Mouse (Mus musculus): ENCODE results near the gene Hspb11. TPM values are rescaled to one million over a fixed set of nuclear protein-coding genes. Genes with fewer than 3 reads are reported as not detected.

The Hspb11 gene
- polyA plus RNA-seq, 1 experiment from 2014 or later: 44.9 TPM

GRCm38 (mm10) chr4:107232219-107232618 lies 21.2 kb upstream of the Hspb11 start:
- H3K4me2 ChIP-seq (replicated peaks): no peak overlapping the region
- no peaks in the 10 kb centered on the region for H3K9me3 ChIP-seq
- WGBS: 34% methylated on average over 3 of the region's 3 CpGs
- H3K9ac ChIP-seq: no peak overlapping the region
- ATAC-seq (ENCODE audit: low FRiP score, low read depth): no peak
- no peaks in the 10 kb centered on the region for H3K27me3 ChIP-seq
- H3K36me3 ChIP-seq: peaks cover 63% of the 10 kb centered on the region
- no peak overlapping the region for H3K27ac ChIP-seq
- no peaks in the 10 kb centered on the region for H3K4me1 ChIP-seq
- H3K4me3 ChIP-seq: no peak overlapping the region

DNA sequence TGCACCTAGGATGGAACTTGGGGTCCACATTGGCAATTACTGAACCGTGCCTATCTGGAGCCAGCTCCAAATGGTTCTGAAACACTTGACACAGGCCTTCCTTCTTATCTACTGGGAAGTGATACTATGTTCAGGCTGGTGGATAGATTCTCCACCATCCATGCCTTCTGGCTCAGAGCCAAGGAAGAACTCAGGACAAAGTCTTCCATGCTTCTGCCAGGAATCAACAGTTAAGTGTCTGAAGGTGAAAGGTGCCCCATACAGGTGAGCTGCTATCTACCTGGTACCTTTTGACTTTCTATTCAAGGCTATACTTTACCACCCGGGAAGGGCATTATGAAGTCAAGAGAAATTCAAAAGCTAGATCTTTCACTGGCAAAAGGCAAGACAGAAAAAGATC lies 15.1 kb upstream of the Hspb11 start:
- H3K27me3 ChIP-seq: no peaks in the 10 kb centered on the region
- H3K9me3 ChIP-seq: no peaks in the 10 kb centered on the region
- no peak overlapping the region for H3K27ac ChIP-seq
- no peak for ATAC-seq (ENCODE audit: low FRiP score, low read depth)
- no peak overlapping the region for H3K4me2 ChIP-seq (replicated peaks)
- H3K4me1 ChIP-seq: no peaks in the 10 kb centered on the region
- H3K36me3 ChIP-seq: peaks cover 97% of the 10 kb centered on the region
- no peak overlapping the region for H3K4me3 ChIP-seq
- no peak overlapping the region for H3K9ac ChIP-seq
- whole genome bisulfite sequencing: 93% methylated on average over 2 of the region's 2 CpGs

DNA sequence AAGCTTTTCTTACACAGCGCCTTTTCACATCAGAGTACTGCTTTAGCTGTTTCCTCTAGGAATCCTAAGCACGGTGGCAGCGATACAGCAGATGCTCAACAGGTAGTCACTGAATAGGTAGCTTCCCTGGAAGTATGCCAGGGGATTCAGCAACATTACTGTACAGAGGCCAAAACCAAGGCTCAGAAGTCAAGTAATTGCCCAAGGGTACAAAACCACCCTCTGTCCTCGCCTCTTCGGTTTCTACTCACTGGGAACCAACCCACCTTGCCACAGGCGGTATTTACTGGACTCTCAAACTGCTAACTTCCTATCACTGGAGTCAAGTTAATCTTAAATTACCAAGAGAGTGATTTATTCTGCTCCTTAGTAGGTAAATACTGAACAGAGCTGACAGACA lies 13.2 kb upstream of the Hspb11 start:
- peaks cover under 1% of the 10 kb centered on the region; the same call in 1 of the 2 replicates for H3K4me1 ChIP-seq
- H3K9me3 ChIP-seq: no peaks in the 10 kb centered on the region
- no peak overlapping the region for H3K27ac ChIP-seq
- no peak for ATAC-seq (ENCODE audit: low FRiP score, low read depth)
- H3K27me3 ChIP-seq: no peaks in the 10 kb centered on the region
- peaks cover 91% of the 10 kb centered on the region for H3K36me3 ChIP-seq
- H3K4me2 ChIP-seq (replicated peaks): no peak overlapping the region
- H3K4me3 ChIP-seq: no peak overlapping the region
- no peak overlapping the region for H3K9ac ChIP-seq
- 93% methylated on average over 6 of the region's 6 CpGs for WGBS

DNA sequence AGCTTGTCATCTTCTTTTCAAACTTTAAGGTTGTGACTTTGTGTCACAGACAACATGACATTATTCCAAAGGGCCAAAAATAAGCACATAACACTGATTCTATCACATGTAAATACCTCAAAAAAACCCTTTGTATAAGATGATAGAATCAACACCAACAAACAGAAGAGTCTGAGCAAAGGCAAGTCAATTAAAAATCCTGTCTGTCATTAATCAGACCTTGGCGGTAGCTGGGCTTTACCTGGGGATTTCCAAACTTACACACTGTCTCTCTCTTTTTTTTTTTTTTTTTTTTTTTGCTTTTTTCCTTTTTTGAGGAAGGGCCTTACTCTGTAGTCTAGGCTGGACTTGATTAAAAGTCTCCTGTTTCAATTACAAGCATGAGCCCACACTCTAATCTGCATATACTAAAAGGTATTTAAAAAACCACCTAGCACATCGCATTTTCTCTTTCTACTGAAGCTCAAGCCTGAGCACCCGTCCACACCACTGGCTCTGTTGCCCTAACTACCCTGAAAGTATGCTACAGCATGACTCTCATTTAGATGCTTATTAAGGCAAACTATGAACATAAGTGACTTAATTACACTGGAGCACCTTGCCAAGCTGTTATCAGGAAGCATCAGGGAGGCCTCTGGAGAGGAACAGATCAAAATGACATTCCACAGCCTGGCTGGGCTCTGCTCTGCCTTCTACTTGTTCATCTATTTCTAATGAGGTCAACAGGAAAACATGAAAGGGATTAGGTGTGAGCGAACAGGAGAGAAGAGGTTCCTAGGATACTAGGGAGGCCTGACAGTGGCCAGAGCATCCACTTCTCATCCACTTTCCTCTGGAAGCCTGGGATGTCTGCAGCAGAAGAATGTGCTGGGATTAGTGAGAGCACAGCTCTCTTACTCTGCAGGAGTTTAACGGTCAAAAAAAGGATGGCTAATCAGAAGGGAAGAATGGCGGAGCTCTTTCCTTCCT lies 9.7 kb upstream of the Hspb11 start:
- Histone ChIP-seq H3K9ac (no peak overlapping the region), H3K4me1 (peaks cover 27% of the 10 kb centered on the region), H3K27me3 (no peaks in the 10 kb centered on the region), H3K36me3 (peaks cover 71% of the 10 kb centered on the region), H3K9me3 (no peaks in the 10 kb centered on the region), H3K4me2 (replicated peaks) (no peak overlapping the region), H3K4me3 (no peak overlapping the region), H3K27ac (no peak overlapping the region)
- 72% methylated on average over 6 of the region's 6 CpGs for WGBS
- ATAC-seq (ENCODE audit: low FRiP score, low read depth): no peak

- Histone ChIP-seq H3K4me1 (peaks cover 42% of the 10 kb centered on the region), H3K27me3 (no peaks in the 10 kb centered on the region), H3K9me3 (no peaks in the 10 kb centered on the region), H3K4me3 (no peak overlapping the region), H3K27ac (no peak overlapping the region), H3K9ac (no peak overlapping the region), H3K4me2 (replicated peaks) (no peak overlapping the region), H3K36me3 (peaks cover 53% of the 10 kb centered on the region)
- ATAC-seq (ENCODE audit: low FRiP score, low read depth): no peak
- WGBS: 22% methylated on average over 2 of the region's 2 CpGs
Observed at GRCm38 (mm10) chr4:107245368-107245767, 8.0 kb upstream of the Hspb11 start.

DNA sequence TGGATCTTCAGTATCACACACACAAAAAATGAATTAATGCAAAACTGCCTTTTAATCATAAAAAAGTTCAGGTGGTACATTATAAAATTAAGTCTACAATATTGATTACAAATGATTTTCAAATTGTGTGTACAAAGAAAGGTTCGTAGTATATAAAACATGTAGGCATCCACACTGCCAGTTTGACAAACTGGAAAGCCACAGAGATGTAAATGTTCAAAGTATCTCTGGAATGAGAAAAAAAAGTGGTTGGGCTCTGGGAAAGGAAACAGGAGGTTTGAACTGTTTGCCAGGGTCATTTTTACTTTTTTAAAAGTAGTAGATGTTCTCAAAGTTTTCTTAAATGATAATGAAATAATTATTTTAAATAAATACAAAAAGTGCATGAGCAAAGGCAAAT lies 7.4 kb upstream of the Hspb11 start:
- H3K4me2 ChIP-seq (replicated peaks): no peak overlapping the region
- peaks cover 47% of the 10 kb centered on the region for H3K36me3 ChIP-seq
- ATAC-seq (ENCODE audit: low FRiP score, low read depth): no peak
- H3K27ac ChIP-seq: no peak overlapping the region
- peaks cover 46% of the 10 kb centered on the region for H3K4me1 ChIP-seq
- H3K9me3 ChIP-seq: no peaks in the 10 kb centered on the region
- no peak overlapping the region for H3K9ac ChIP-seq
- H3K4me3 ChIP-seq: no peak overlapping the region
- WGBS: 82% methylated on average over 1 of the region's 1 CpGs
- H3K27me3 ChIP-seq: no peaks in the 10 kb centered on the region

DNA sequence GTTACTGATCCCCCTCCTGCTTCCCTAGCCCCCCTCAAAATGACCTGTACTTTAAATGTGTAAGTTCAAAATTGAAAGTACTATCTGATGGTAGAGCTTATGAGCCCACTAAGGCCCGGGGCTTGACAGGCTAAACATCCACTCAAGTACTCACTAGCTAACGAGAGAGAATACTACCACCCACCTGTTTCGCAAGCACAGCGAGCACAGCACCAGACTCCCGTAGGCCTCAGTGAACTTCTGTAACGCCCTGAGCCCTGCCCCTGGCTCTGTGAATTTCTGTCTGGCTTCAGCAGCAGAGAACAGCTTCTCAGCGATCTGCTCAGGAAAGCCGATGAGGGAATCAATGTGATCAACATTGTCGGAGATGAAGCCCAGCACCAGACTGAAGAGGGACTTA lies 6.3 kb upstream of the Hspb11 start:
- no peak overlapping the region for H3K4me3 ChIP-seq
- no peak overlapping the region; the same call in 1 of the 2 replicates for H3K9ac ChIP-seq
- ATAC-seq (ENCODE audit: low FRiP score, low read depth): no peak
- 80% methylated on average over 9 of the region's 9 CpGs for WGBS
- H3K9me3 ChIP-seq: no peaks in the 10 kb centered on the region
- H3K4me1 ChIP-seq: peaks cover 56% of the 10 kb centered on the region
- peaks cover 36% of the 10 kb centered on the region for H3K36me3 ChIP-seq
- no peak overlapping the region for H3K27ac ChIP-seq
- H3K27me3 ChIP-seq: no peaks in the 10 kb centered on the region
- no peak overlapping the region for H3K4me2 ChIP-seq (replicated peaks)

GRCm38 (mm10) chr4:107248061-107248460 lies 5.3 kb upstream of the Hspb11 start:
- no peak overlapping the region for H3K4me3 ChIP-seq
- no peaks in the 10 kb centered on the region for H3K9me3 ChIP-seq
- H3K9ac ChIP-seq: no peak overlapping the region
- peaks cover 60% of the 10 kb centered on the region for H3K4me1 ChIP-seq
- H3K27ac ChIP-seq: no peak overlapping the region
- peaks cover 28% of the 10 kb centered on the region for H3K36me3 ChIP-seq
- WGBS: 89% methylated on average over 3 of the region's 3 CpGs
- ATAC-seq (ENCODE audit: low FRiP score, low read depth): no peak
- H3K27me3 ChIP-seq: no peaks in the 10 kb centered on the region
- H3K4me2 ChIP-seq (replicated peaks): no peak overlapping the region

GRCm38 (mm10) chr4:107249471-107249870 lies 3.9 kb upstream of the Hspb11 start:
- 51% methylated on average over 2 of the region's 2 CpGs for WGBS
- H3K27ac ChIP-seq: no peak overlapping the region
- peaks cover 15% of the 10 kb centered on the region for H3K36me3 ChIP-seq
- H3K9ac ChIP-seq: no peak overlapping the region
- H3K4me1 ChIP-seq: peaks cover 62% of the 10 kb centered on the region
- no peak overlapping the region; the same call in 1 of the 2 replicates for H3K4me2 ChIP-seq (replicated peaks)
- ATAC-seq (ENCODE audit: low FRiP score, low read depth): no peak
- no peak overlapping the region for H3K4me3 ChIP-seq
- no peaks in the 10 kb centered on the region for H3K9me3 ChIP-seq
- H3K27me3 ChIP-seq: no peaks in the 10 kb centered on the region

DNA sequence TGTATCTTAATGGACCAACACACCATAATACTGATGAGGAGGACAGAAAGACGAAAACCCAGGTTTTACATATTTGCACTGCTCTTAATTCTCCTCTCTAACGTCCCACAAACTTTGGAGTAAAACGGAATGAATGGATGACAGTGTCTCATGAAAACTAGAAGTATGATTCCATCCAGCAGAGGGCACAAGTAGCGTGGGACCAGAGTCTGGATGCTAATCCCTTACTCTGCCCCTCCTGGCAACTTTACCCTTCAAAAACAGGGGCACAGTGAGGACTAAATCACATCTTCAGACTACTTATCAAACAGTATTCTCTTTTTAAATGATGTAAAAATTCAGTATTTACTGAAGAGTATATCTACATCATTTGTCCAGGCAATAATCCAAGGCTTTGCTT lies 2.9 kb upstream of the Hspb11 start:
- no peak overlapping the region for H3K4me3 ChIP-seq
- 25% methylated on average over 4 of the region's 4 CpGs for WGBS

DNA sequence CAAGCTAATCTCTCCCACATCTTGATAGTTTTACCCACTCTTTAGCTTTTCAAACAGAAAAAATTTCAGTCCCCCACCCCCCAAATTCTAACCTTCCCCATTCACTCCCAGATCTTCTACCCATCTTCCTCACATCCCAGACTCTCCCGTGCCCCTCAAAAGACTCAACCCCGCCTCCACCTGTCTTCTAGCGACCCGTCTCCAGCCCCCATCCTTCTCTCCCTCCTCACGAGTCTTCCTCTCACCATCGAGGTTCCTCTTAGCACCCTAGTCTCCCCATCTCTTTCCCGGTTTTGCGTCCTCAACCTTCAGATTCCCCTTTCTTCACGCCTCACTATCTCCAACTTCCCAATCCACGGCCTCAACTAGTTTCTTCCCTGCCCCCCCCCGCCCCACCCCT lies 871 bp upstream of the Hspb11 start:
- no peak for ATAC-seq (ENCODE audit: low FRiP score, low read depth)

More for the DNA sequence above, 2.9 kb upstream of the Hspb11 start:
- Histone ChIP-seq H3K4me1 (peaks cover 60% of the 10 kb centered on the region), H3K27me3 (no peaks in the 10 kb centered on the region), H3K9ac (no peak overlapping the region), H3K4me2 (replicated peaks) (no peak overlapping the region), H3K27ac (no peak overlapping the region), H3K36me3 (peaks cover 9% of the 10 kb centered on the region; the same call in 1 of the 2 replicates), H3K9me3 (no peaks in the 10 kb centered on the region)
- ATAC-seq (ENCODE audit: low FRiP score, low read depth): no peak

GRCm38 (mm10) chr4:107254414-107254813 lies 1.0 kb downstream of the Hspb11 start:
- no peak for ATAC-seq (ENCODE audit: low FRiP score, low read depth)
- H3K4me3 ChIP-seq: peak overlapping the region; percentile 85
- H3K9me3 ChIP-seq: no peaks in the 10 kb centered on the region
- peaks cover 29% of the 10 kb centered on the region for H3K4me1 ChIP-seq
- no peaks in the 10 kb centered on the region for H3K36me3 ChIP-seq
- H3K27ac ChIP-seq: peak overlapping the region; percentile 80
- peak overlapping the region; percentile 85 for H3K9ac ChIP-seq
- H3K4me2 ChIP-seq (replicated peaks): peak overlapping the region; percentile 67
- no peaks in the 10 kb centered on the region for H3K27me3 ChIP-seq
- 13% methylated on average over 3 of the region's 3 CpGs for WGBS

More for the DNA sequence above, 871 bp upstream of the Hspb11 start:
- WGBS: under 1% methylated on average over 11 of the region's 11 CpGs
- Histone ChIP-seq H3K4me1 (peaks cover 45% of the 10 kb centered on the region), H3K9me3 (no peaks in the 10 kb centered on the region), H3K9ac (peak overlapping the region; percentile 84), H3K27ac (peak overlapping the region; percentile 48; the same call in 1 of the 2 replicates), H3K4me3 (peak overlapping the region; percentile 85), H3K4me2 (replicated peaks) (peak overlapping the region; percentile 80), H3K27me3 (no peaks in the 10 kb centered on the region), H3K36me3 (no peaks in the 10 kb centered on the region)

Data from limb, embryonic 13.5 days (tissue).